Mouse (Mus musculus) forebrain, embryonic 11.5 days (tissue): ENCODE data around the gene Zcchc24. TPM values are rescaled to one million over a fixed set of nuclear protein-coding genes. Genes with fewer than 3 reads are reported as not detected.
A peak's percentile ranks its signal among the peaks of the same experiment; 100 is the strongest.

Experiments
- ATAC-seq: fragments of 200-750 bp; cut with Nextera tagmentation; replicated peaks from 2 replicates; pipeline ENCODE4 v1.8.0; 2017; ENCODE audit warnings: moderate TSS enrichment; ENCODE audit not compliant: low FRiP score
- DNase-seq: peaks from one replicate; pipeline ENCODE4 v3.0.0-alpha.2; 2017; ENCODE audit warnings: low spot score
- H3K27ac ChIP-seq: fragments of 300-500 bp; sonication (generic); 2 replicates; pipeline ENCODE4 v1.5.1; 2014; ENCODE audit warnings: low read depth, low read length
- H3K27me3 ChIP-seq: fragments of 300-500 bp; sonication (generic); 2 replicates; pipeline ENCODE4 v1.6.1; 2014; ENCODE audit warnings: mild to moderate bottlenecking, low read length, mixed read lengths; ENCODE audit not compliant: control insufficient read depth, insufficient read depth
- H3K36me3 ChIP-seq: fragments of 300-500 bp; sonication (generic); 2 replicates; pipeline ENCODE4 v1.6.1; 2014; ENCODE audit warnings: mild to moderate bottlenecking, low read length, moderate library complexity, mixed read lengths; ENCODE audit not compliant: control insufficient read depth, insufficient read depth
- H3K4me1 ChIP-seq: fragments of 300-500 bp; sonication (generic); replicated peaks from 2 replicates; pipeline ENCODE4 v1.6.1; 2014; ENCODE audit warnings: low read length, mixed read lengths; ENCODE audit not compliant: control insufficient read depth, insufficient read depth
- H3K4me2 ChIP-seq: fragments of 300-500 bp; sonication (generic); 2 replicates; pipeline ENCODE4 v1.6.1; 2014; ENCODE audit warnings: low read depth, mild to moderate bottlenecking, low read length, moderate library complexity, mixed read lengths; ENCODE audit not compliant: severe bottlenecking
- H3K4me3 ChIP-seq: fragments of 300-500 bp; sonication (generic); 2 replicates; pipeline ENCODE4 v1.5.1; 2014; ENCODE audit warnings: low read depth, low read length
- H3K9ac ChIP-seq: fragments of 300-500 bp; sonication (generic); 2 replicates; pipeline ENCODE4 v1.6.1; 2014; ENCODE audit warnings: low read length
- H3K9me3 ChIP-seq: fragments of 300-500 bp; sonication (generic); 2 replicates; pipeline ENCODE4 v1.6.1; 2016; ENCODE audit warnings: low read length, mixed read lengths; ENCODE audit not compliant: control insufficient read depth
- WGBS: fragments of 180-500 bp; shearing (Covaris S2); extraction: QIAGEN DNeasy Blood & Tissue Kit; methylation state at CpG from one replicate; pipeline ENCODE4 v1.1.7; 2014; 5-methylcytosine and 5-hydroxymethylcytosine counted together
- polyA plus RNA-seq: library from polyadenylated mRNA; unstranded; fragments of >200 nt; fragmentation: Nextera tagmentation; extraction: Ambion mirVana; gene quantifications from 2 replicates; pipeline ENCODE4 v1.2.1, GENCODE M21; 2014

The Zcchc24 gene
- polyA plus RNA-seq, 1 experiment from 2014 or later, result 15.2 TPM

DNA sequence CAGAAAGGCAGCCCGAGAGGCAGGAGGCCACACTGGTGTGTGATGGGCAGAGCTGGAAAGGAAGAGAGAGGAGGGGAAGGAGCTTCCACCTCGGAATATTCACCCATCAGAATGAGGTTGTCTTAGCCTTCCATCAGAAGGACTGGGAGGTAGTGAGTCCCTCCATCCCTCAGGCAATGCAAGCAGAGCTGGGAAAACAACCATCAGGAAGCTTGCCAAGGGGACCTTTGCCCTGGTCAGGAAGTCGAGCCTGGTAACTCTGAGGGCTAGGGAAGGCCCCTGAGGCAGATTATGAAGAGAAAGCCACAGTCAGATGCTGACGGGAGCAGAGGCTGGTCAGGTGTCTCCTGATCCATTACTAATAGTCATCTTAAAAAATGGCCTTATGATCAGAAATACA lies 43.1 kb downstream of the Zcchc24 start:
- WGBS, result 48% methylated on average over 4 of the region's 4 CpGs

DNA sequence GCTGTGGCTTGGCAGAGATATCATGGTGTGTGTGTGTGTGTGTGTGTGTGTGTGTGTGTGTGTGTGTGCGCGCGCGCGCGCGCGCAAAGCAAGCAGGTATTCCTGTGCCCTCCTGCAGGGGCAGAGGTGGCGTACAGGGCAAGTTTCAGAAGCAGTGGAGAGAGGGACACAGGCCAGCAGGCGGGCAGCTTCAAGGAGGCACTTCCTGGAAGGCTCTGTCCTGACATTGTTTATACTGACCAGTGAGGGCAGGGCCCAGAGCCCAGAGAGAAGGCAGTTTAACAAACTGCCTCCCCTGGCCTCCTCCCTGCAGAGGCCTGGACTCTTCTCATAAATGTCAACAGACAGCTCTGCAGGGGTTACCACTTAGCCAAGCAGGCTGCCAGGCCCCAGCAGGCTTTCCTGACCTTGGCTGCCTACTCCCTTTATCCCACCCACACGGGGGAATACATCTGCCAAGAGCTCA lies 43.8 kb downstream of the Zcchc24 start:
- H3K27ac ChIP-seq, result no peak overlapping the region
- DNase-seq, result no peak

More for the DNA sequence above, 43.1 kb downstream of the Zcchc24 start:
- no peaks in the 10 kb centered on the region for H3K9me3 ChIP-seq
- no peaks in the 10 kb centered on the region for H3K27me3 ChIP-seq
- DNase-seq (no peak), ATAC-seq (no peak)
- H3K9ac ChIP-seq, result no peak overlapping the region
- H3K36me3 ChIP-seq, result no peaks in the 10 kb centered on the region
- H3K4me1 ChIP-seq, result no peaks in the 10 kb centered on the region
- H3K4me3 ChIP-seq, result no peak overlapping the region
- no peak overlapping the region for H3K27ac ChIP-seq
- H3K4me2 ChIP-seq, result no peak overlapping the region

DNA sequence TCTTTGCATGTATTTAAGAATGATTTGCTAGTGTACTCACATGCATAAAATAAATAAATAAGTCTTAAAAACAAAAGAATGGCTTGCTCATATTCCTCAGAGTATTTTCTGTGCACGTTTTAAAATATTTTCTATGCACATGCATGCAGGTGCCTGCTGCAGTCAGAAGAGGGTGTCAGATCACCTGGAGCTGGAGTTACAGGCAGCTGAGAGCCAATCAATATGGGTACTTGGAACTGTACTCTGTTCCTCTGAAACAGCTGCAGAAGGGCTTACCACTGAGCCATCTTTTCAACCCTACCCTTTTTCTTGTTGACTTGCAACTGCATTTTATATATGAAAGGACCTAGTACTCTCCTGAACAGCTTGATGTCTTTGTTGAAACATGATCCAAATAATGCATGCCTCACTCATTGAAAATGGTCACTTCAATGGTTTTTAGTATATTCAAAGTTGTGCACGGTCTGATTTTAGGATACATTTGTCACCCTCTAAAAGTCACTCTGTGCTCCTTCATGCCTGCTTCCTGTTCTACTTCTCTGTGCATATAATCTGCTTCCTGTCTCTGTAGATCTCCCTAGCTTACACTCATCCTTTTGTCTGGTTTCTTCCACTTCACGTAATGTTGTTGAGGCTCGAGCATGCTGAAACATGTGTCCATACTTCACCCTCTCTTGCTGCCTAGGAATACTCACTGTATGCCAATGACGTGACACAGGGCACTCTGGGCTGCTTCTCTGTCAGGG lies 47.7 kb downstream of the Zcchc24 start:
- ATAC-seq, result no peak
- no peaks in the 10 kb centered on the region for H3K4me1 ChIP-seq
- no peak overlapping the region for H3K4me2 ChIP-seq
- no peaks in the 10 kb centered on the region for H3K36me3 ChIP-seq
- H3K9ac ChIP-seq, result no peak overlapping the region
- 91% methylated on average over 5 of the region's 5 CpGs for WGBS
- H3K27me3 ChIP-seq, result no peaks in the 10 kb centered on the region
- no peak overlapping the region for H3K27ac ChIP-seq
- no peak overlapping the region for H3K4me3 ChIP-seq
- H3K9me3 ChIP-seq, result no peaks in the 10 kb centered on the region
- DNase-seq, result no peak

More for the DNA sequence above, 43.8 kb downstream of the Zcchc24 start:
- H3K4me3 ChIP-seq, result no peak overlapping the region
- H3K9ac ChIP-seq, result no peak overlapping the region
- ATAC-seq, result no peak
- H3K4me2 ChIP-seq, result no peak overlapping the region
- H3K27me3 ChIP-seq, result no peaks in the 10 kb centered on the region
- WGBS, result 75% methylated on average over 11 of the region's 11 CpGs
- no peaks in the 10 kb centered on the region for H3K36me3 ChIP-seq
- no peaks in the 10 kb centered on the region for H3K4me1 ChIP-seq
- H3K9me3 ChIP-seq, result no peaks in the 10 kb centered on the region

DNA sequence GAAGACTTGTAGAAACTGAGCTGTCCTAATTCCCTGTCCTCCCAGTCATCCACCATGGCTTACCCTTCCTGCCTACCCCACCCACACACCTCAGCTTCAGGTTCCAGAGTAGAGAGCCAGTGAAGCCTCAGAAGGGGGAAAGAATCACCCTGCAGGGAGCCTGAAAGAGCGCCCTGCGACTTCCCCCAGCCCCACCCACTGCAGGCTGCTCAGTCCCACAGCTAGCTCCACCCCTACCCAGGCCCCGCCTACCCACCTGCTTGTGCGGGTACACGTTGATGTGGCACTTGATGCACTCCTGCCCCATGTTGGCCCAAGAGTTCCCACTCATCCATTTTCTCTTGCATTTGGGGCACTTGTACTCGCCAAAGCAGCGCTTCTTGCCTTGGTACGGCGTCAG lies 49.5 kb downstream of the Zcchc24 start:
- DNase-seq (no peak), ATAC-seq (no peak)

DNA sequence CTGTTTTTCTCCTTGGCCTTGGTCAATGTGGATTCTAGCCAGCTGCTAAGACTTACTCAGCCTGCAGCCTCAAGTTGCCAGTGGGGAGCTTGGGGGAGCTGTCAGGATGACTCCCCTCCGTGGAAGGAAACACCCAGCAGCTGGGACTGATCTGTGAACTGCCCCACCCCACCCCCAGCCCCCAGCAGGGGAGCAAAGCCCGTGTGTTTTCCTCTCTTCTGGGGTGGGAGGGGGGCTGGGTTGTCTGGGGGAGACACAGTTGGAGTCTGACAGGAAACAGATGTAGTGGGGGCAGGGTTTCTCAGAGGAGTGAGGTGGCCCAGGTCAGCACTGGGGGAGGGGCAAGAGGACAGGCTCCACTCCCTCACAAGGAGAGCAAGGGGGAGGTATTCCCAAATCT lies 50.4 kb downstream of the Zcchc24 start:
- WGBS, result 7% methylated on average over 2 of the region's 2 CpGs
- H3K9me3 ChIP-seq, result no peaks in the 10 kb centered on the region
- H3K4me1 ChIP-seq, result no peaks in the 10 kb centered on the region
- no peaks in the 10 kb centered on the region for H3K27me3 ChIP-seq
- H3K9ac ChIP-seq, result no peak overlapping the region
- H3K36me3 ChIP-seq, result no peaks in the 10 kb centered on the region
- peak; percentile 65 for DNase-seq
- no peak for ATAC-seq
- H3K4me3 ChIP-seq, result no peak overlapping the region
- H3K4me2 ChIP-seq, result no peak overlapping the region
- no peak overlapping the region for H3K27ac ChIP-seq

More for the DNA sequence above, 49.5 kb downstream of the Zcchc24 start:
- Histone ChIP-seq H3K36me3 (no peaks in the 10 kb centered on the region), H3K4me3 (no peak overlapping the region), H3K4me1 (no peaks in the 10 kb centered on the region), H3K9me3 (no peaks in the 10 kb centered on the region), H3K27ac (no peak overlapping the region), H3K4me2 (no peak overlapping the region), H3K27me3 (no peaks in the 10 kb centered on the region), H3K9ac (no peak overlapping the region)
- WGBS, result 55% methylated on average over 9 of the region's 9 CpGs

DNA sequence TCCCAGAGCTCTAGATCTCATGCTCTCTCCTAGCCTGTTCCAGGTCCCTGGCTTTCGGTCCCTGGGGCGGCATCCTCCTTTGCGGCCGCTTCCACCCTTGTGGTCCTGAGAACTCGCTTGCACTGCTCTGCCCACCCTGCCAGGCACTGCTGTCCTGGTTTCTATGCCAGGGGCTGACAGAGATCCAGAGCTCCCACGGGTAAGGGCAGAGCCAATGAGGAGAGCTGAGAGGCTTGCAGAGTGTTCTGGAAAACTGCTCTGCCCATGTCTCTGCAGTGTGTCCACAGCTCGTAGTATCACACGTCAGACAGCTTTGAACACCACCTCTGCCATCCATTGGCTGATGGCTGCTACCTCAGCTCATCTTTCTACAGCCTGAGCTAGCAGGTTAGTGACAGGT lies 51.1 kb downstream of the Zcchc24 start:
- no peak for ATAC-seq
- Histone ChIP-seq H3K4me2 (no peak overlapping the region), H3K9ac (no peak overlapping the region), H3K4me1 (no peaks in the 10 kb centered on the region), H3K27me3 (no peaks in the 10 kb centered on the region), H3K36me3 (no peaks in the 10 kb centered on the region), H3K27ac (no peak overlapping the region), H3K4me3 (no peak overlapping the region), H3K9me3 (no peaks in the 10 kb centered on the region)
- DNase-seq, result no peak
- WGBS, result 85% methylated on average over 8 of the region's 8 CpGs

DNA sequence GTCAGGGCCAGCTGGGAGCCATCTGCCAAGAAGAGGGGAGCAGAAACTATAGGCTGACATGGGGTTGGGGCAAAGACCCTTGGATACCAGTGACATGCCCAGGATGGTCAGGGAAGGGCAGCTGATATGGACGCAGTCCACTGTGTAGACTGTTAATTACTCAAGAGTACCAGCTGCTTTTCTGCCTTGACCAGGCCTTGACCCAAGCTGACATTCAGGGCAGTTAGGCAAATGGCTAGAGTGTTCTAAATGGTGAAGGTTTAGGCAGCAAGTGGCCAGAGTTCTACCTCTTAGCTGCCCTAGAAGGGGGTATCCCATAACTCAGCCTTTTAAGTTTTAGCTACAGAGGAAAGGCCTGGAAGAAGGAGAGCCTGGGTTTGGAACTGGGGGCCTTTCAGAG lies 52.3 kb downstream of the Zcchc24 start:
- Histone ChIP-seq H3K9ac (no peak overlapping the region), H3K27me3 (no peaks in the 10 kb centered on the region), H3K4me3 (no peak overlapping the region), H3K27ac (no peak overlapping the region), H3K9me3 (no peaks in the 10 kb centered on the region), H3K4me1 (0 out of 2 replicates have a peak, but pooled peaks cover 2% of the 10 kb centered on the region), H3K36me3 (no peaks in the 10 kb centered on the region), H3K4me2 (no peak overlapping the region)
- DNase-seq, result no peak
- ATAC-seq, result no peak
- WGBS, result 82% methylated on average over 1 of the region's 1 CpGs

DNA sequence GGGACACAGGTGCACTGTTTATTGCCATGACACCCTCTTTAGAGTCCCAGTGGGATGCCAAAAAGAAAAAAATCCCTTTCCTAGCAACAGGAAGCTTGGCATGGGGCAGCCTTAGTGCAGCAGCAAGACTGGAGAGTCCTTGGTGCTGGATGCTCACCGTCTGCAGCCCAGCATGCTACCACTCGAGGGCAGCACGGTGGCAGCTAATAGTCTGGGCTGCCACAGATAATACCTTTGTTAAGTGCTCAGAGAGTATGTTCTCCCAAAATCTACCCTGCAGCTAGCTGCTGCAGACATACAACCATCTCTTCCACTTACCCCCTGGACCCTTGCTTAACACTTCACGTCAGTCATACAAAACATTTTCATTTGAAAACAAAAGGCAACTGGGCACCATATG lies 55.4 kb downstream of the Zcchc24 start:
- H3K9me3 ChIP-seq, result no peaks in the 10 kb centered on the region
- H3K9ac ChIP-seq, result no peak overlapping the region
- DNase-seq (no peak), ATAC-seq (no peak)
- H3K4me2 ChIP-seq, result no peak overlapping the region
- H3K4me3 ChIP-seq, result no peak overlapping the region
- no peaks in the 10 kb centered on the region for H3K27me3 ChIP-seq
- H3K36me3 ChIP-seq, result no peaks in the 10 kb centered on the region
- 17% methylated on average over 4 of the region's 4 CpGs for WGBS
- H3K27ac ChIP-seq, result no peak overlapping the region
- 0 out of 2 replicates have a peak, but pooled peaks cover 2% of the 10 kb centered on the region for H3K4me1 ChIP-seq

DNA sequence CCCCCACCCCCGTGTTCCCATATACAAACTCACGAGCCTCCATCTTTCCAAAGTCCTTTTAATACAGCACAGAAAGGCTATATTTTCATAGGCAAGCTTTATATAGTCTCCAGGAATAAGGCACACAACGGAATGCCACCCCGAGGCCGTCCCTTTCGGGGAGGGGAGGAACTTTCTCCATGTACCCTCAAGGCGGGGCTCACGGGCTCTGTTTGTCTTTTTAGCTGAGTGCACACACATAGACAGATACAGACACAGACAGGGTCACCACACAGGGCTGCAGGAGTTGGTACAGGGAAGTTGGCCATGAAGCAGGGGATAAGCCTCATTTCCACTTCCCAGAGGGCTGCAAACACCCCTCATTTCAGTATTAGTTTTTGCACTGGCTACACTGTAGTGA lies 57.2 kb downstream of the Zcchc24 start:
- no peak overlapping the region for H3K27ac ChIP-seq
- ATAC-seq, result no peak
- 73% methylated on average over 8 of the region's 8 CpGs for WGBS

More for the DNA sequence above, 57.2 kb downstream of the Zcchc24 start:
- no peak overlapping the region for H3K4me2 ChIP-seq
- no peaks in the 10 kb centered on the region for H3K27me3 ChIP-seq
- H3K4me1 ChIP-seq, result 0 out of 2 replicates have a peak, but pooled peaks cover 2% of the 10 kb centered on the region
- DNase-seq, result no peak
- no peak overlapping the region for H3K9ac ChIP-seq
- H3K9me3 ChIP-seq, result no peaks in the 10 kb centered on the region
- no peak overlapping the region for H3K4me3 ChIP-seq
- no peaks in the 10 kb centered on the region for H3K36me3 ChIP-seq
